Mouse (Mus musculus): Measurements from ENCODE around the gene Slc12a9.
A peak's percentile ranks its signal among the peaks of the same experiment; 100 is the strongest.

The Slc12a9 gene

DNA sequence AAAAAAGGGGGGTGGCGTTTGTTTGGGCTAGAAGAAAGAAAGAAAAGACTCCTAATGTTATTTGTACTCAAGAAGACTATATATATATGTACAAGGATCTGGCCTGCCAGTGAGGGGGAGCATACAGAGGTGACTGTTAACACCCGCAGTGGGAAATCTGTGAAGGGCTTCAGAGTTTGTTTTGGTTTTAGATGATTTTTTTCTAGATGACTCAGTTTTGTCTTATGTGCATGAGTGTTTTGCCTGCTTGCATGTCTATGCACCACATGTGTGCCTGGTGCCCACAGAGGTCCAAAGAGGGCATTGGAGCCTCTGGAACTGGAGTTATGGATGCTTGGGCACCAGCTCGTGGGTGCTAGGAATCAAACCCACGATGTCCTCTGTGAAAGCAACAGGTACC lies 13.6 kb upstream of the Slc12a9 start:
- no peak for DNase-seq (ENCODE audit: inconsistent ontology term)

DNA sequence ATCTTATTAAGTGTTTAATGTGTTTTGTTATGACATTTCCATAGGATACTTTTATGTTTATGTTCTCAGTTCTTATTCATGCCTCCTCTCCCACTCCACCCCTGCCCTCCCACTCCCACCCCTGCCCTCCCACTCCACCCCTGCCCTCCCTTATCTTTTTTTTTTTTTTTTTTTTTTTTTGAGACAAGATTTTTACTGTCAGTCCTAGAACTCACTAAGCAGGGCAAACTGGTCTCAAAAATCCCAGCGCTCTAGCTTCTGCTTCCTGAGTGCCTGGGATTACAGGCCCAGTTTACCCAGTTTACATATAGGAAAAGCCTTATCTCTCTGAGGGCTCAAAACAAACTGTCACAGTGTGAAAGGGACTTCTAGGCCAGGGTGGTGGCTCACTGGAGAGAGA lies 13.0 kb upstream of the Slc12a9 start:
- no peak for DNase-seq (ENCODE audit: inconsistent ontology term)

DNA sequence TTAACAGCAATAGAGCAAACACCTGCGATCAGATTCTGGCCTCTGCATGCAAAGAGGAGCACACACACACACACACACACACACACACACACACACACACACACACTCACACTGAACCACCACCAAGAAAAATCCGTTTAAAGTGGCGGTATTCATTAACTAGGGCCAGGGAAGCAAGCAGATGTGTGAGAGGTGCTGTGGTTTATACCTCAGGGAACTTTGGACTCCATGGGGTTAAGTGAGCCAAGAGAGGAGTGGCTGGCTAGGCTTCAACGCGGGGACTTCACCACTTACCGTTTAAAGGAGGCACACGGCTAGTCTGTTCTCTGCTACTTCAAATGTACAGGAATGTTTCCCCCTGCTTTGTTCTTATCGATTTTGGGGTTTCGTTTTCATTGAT lies 12.4 kb upstream of the Slc12a9 start:
- no peak for DNase-seq (ENCODE audit: inconsistent ontology term)

DNA sequence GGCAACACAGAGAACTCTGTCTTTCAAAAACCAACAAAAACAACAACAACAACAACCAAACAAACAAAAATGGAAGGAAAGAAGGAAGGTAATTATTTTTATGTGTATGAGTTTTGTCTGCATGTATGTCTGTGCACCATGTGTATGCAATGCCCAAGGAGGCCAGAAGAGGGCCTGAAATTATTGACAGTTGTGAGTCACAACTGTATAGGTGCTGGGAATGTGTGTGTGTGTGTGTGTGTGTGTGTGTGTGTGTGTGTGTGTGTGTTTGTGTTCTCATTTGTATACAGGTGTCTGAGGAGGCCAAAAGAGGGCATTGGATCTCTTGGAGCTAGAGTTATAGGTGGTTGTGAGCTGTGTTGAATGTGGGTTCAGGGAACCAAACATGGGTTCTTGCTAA lies 10.5 kb upstream of the Slc12a9 start:
- DNase-seq (ENCODE audit: inconsistent ontology term), result no peak

DNA sequence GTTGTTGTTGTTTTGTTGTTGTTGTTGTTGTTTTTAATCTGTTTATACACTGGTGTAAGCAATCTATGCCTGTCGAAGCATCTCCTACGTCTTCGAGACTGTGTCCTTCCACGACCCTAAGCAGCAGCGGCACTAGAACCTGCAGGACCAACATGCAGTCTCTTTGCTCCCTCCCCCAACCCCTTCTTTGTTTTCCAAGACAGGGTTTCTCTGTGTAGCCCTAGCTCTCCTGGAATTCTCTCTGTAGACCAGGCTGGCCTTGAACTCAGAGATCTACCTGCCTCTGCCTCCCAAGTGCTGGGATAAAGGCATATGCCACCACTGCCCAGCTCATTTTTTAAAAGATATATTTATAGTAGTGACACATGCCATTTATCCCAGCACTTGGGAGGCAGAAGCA lies 10.0 kb upstream of the Slc12a9 start:
- DNase-seq (ENCODE audit: inconsistent ontology term), result no peak

DNA sequence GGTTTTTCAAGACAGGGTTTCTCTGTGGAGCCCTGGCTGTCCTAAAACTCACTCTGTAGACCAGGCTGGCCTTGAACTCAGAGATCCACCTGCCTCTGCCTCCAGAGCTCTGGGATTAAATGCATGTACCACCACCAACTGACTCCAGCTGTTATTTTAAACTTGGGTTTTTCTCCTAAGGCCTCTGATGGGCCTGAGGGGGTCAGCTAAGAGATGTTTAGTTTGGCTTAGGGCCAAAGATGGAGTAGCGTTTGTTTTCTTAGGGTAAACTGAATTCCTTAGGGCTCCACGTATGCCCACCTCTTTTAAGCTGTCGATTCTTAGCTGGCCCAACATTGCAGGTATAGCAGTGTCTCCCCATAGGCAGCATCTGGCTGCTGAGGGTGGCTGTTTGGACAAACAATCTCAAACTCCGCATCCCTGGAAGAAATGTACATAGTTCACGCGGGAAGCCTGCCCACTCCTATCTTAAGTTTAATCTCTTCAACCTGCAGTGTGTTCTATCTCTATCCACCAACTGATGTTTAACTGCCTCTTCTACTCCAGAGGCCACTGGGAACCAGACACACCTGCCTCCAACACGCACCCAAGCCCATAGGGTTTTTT lies 9.1 kb upstream of the Slc12a9 start:
- no peak for DNase-seq (ENCODE audit: inconsistent ontology term)

DNA sequence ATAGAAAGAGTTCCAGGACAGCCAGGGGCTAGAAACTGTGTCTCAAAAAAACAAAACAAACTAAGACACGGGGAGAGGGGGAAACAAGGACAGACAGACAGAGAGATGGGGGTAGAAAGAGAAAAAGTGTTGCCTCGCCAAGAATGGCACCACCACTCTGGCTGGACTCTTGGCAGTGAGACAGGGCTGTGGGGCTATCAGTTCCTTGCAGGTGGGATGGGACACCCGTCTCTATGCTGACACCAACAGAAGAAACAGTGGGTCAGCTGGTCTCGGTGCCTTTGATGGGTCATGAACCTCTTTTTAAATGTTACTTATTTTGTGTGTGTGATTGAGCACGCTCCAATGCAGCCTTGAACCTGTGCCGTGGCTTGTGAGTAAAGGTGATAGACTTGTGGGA lies 6.8 kb upstream of the Slc12a9 start:
- DNase-seq (ENCODE audit: inconsistent ontology term), result no peak

DNA sequence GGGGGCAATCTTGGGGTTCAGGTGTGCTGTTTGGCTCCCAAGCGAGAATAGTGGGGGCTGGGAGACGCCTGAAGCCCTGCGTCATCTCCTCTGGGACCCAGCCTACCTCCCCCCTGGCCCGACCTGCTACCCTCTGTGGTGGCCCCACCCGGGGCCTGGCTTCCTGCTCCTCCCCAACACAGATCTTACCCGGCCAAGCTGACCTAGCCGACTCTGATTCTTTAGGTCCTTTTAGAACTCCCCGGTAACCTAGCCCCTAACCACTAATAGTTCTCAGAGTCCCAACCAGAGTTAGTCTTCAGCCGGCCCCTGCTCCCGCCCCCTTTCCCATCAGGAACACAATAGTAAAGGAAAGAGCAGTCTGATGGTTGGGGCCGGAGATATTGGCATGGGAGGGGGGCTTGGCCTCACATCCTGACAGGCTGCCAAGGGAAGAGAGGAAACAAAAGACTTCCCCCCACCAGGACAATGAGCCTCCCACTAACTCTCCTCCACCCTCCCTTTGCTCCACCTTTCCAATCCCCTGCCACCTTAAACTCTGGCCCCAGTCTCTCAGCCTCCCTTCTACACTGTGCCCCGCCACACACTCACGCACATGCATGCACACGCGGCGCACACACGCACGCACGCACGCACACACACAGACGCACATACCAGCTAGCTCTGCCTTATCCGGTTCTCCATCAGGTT lies 6.0 kb upstream of the Slc12a9 start:
- DNase-seq (ENCODE audit: inconsistent ontology term), result peak; percentile 4

DNA sequence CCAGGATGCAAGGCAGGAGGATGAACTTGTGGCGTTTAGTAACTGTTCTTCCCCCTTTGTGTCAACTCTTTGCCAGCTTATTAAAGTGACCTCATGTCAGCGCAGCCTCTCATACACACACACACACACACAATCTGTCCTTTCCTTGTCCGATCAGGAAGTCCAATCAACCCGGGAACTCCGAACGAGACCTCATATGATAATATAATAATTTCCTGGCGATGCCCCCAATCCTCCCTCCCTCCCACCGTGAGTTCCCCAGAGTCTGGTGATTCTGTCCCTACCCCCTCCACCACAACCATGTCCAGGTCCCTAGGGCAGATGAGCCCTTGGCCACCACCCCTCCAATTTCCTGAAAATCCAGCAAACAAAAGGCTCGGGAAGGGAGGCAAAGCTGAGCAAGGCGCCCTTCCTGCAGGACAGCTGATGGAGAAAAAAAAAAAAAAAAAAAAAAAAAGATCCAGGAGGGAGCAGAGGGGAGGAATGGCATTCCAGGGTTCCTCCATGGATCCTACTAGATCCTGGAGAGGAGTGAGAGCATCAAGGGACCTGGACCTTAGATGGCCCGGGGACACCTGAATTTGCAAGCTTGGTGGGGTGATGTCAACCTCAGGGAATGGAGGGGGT lies 5.4 kb upstream of the Slc12a9 start:
- no peak for DNase-seq (ENCODE audit: inconsistent ontology term)

DNA sequence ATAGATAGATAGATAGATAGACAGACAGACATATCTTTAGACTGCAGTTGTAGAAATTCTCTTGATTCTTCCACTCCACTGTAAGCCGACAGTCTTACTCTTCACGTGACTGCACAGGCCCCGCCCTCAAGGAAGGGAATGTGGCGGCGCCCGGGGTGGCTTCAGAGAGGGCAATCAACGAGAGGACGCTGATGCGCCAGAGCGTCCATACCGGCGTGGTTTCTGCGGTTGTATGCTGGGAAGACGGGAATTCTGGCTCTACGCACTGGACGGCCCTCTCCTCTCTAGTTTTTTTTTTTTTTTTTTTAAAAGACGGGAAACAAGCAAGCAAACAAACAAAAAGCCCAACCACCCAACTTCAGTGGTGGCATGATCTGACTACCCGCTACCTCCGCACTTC lies 4.9 kb upstream of the Slc12a9 start:
- peak; percentile 93 for DNase-seq (ENCODE audit: inconsistent ontology term)

DNA sequence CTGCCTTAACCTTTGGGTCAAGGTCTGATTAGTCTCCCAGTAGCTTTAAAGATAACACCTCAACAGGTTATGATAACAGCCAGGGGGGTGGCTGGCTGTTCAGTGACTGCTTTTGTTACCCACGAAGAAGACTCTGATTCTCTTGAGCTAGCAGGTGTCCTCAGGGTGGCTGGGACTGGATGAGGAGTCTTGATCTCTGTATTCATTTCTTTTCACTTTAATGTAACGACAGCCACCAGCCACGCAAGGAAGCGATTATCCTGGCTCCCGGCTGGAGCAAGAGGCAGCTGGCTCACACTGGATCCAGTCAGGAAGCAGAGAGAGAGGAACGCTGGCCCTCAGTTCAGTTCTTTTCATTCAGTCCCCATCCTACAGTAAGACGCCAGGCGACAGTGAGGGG lies 3.8 kb upstream of the Slc12a9 start:
- no peak for DNase-seq (ENCODE audit: inconsistent ontology term)

DNA sequence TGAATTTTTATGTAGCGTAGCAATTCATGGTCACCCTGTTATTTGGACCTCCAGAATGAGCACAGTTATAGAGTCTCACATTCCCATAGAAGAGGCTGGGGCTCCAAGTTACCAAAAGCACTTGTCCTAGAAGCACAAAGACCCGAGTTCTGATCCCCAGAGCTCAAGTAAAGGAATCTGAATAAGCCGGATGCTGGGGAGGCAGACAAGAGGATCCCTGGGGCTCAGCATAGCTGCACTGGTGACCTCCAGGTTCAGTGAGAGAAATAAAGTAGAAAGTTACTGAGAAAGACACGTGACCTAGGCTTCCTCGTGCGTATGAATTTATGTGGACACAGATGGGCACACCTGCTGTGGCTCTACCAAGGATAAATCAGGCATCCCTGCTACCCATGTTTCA lies 1.7 kb upstream of the Slc12a9 start:
- DNase-seq (ENCODE audit: inconsistent ontology term), result no peak

DNA sequence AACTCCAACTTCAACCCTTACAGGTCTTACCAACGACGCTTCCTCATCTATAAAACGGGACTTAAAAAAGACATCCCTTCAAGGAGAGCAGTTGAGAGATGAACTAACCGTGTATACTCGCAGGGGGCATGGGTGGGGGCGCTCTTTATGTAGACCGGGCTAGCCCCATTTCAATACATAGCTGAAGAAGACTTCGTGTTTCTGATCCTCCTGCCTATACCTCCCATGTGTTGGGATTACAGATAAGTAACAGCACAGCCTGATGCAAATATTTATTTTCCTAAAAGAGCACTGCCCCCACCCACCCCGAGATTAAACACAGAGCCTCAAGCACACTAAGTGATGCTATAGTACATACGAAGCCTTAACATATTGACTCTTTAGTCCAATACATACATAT lies 920 bp upstream of the Slc12a9 start:
- no peak for DNase-seq (ENCODE audit: inconsistent ontology term)

DNA sequence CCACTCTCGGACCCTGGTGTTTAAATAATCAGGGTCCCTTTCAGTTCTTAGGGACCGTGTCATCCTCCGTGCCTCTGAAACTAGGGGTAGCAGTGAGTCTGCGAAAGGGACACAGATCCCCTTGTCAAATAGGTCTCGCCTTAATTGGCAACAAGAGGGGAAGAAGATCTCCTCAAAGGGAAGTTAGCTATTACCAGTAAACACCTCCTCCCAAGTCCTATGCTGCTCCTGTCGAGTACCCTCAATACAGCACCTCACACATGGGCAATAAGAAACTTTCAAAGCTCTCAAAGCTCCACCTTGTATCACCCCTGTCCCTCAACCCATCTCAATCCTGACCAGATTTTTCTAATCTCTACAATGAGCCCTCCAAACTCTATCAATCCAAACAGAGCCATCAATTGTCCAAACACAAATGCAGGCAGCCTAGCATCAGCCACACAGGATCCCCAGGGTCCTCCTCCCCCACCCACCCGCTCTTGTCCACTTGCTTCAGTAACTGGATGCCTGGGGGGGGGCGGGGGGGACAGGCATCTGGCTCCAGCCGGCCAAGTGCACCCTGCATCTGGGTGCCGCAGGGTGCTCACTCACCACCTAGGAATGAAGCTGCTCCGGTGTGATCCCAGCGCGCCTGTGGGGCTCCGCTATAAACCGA lies 413 bp downstream of the Slc12a9 start:
- no peak for DNase-seq (ENCODE audit: inconsistent ontology term)

DNA sequence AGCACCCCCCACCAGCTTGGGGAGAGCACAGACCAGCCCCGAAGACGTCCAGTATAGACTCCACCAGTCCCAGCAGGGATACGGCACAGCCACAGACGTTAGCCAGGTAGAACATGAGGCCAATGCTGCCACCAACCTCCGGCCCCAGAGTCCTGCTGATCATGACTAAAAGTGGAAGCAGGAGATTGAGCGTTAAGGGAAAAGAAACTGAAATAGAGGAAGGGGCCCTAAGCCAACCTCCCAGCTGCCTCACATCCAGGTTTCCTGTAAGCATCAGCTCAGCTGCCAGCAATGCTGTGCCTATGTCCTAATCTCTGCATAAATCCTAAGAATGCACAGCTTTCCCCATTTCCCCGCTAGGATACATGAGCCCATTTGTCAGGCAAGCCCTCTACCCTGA lies 2.5 kb downstream of the Slc12a9 start:
- DNase-seq (ENCODE audit: inconsistent ontology term), result no peak

DNA sequence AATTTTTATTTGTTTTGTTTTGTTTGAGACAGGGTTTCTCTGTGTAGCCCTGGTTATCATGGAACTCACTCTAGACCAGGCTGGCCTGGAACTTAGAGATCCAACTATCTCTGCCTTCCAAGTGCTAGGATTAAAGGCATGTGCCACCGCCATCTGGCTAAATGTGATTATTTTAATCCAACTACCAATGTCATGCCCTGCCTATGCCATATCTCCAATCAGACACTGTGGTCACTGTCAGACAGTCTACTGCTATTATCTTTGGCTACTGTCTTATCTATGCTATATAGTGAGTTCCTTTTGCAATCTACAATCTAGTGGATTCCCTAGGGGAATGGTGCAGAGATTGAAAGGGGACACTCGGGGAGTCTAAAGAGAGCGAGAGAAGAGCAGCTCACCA lies 12.4 kb downstream of the Slc12a9 start:
- no peak for DNase-seq (ENCODE audit: inconsistent ontology term)

DNA sequence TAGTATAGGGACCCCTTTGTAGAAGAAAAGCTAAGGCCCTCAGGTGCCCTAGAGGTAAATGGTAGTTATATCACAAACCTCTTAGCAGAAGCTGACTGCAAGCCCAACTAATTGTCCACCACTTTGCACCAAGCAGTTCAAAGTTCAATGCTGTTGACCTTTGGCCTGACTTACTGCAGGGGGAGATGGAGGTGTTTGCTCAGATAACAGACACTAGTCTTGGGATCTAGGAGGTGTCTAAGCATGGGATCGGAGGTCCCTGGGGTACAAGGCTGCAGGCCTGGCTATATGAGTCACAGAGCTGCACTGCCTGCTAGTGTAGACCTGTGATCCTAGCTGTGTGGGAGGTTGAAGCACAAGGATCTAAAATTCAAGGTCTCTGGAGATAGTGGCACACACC lies 14.8 kb downstream of the Slc12a9 start:
- DNase-seq (ENCODE audit: inconsistent ontology term), result no peak

DNA sequence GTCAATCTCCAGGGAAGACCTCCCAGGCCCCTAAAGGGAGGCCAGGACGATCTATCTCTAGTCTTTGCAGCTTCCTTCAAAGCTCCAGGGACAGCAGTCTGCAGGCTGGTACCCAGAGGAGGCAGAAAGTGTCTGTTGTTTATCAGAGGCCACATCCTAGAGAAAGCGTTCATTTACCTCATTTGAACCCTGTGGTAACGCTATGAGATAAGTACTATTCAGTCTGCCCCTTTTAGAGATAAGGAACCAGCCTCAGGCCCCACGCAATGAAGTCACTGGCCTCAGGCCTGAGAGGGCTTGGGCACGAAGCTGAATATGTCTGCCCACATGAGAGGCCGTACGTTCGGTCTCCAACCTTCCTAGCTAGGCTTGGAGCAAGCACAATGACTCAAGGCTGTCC lies 16.0 kb downstream of the Slc12a9 start:
- no peak for DNase-seq (ENCODE audit: inconsistent ontology term)

DNA sequence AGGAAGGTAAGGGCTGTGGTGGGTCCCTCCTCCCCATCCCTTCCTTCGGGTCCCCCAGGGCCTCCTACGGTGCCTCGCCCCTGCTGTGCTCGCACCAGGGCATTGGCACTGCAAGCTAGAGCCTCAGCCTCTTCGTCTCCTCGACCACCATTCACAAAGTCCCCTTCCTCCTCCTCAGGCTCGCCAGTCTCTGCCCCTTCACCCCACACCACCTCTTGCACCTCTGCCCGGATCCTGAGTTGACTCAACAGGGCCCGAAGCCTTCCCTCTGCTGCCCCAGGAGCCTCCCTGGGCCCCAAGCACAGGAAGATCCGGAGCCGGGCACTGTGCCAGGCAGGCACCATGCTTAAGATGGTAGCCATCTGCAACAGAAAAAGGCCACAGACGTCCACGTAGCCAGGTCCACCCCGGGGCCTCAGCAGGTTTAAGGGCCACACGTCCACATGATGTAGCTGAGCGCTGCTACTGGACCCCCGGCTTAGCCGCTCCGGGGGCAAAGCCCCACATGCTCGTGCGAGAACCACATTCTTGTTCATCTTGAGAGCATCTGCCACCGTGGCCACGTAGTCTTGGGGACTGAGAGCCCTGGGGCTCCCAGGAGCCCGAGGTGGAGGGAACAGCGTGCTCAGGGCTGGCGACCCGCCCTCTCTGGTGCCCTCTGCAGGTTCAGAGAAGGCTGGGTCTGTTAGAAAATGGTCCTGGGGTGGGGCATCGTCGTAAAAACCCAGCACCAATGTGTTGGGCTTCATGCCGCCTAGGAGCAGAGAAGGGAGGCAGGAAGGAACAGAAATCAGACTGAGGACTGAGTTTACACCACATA lies 18.1 kb downstream of the Slc12a9 start:
- no peak for DNase-seq (ENCODE audit: inconsistent ontology term)

DNA sequence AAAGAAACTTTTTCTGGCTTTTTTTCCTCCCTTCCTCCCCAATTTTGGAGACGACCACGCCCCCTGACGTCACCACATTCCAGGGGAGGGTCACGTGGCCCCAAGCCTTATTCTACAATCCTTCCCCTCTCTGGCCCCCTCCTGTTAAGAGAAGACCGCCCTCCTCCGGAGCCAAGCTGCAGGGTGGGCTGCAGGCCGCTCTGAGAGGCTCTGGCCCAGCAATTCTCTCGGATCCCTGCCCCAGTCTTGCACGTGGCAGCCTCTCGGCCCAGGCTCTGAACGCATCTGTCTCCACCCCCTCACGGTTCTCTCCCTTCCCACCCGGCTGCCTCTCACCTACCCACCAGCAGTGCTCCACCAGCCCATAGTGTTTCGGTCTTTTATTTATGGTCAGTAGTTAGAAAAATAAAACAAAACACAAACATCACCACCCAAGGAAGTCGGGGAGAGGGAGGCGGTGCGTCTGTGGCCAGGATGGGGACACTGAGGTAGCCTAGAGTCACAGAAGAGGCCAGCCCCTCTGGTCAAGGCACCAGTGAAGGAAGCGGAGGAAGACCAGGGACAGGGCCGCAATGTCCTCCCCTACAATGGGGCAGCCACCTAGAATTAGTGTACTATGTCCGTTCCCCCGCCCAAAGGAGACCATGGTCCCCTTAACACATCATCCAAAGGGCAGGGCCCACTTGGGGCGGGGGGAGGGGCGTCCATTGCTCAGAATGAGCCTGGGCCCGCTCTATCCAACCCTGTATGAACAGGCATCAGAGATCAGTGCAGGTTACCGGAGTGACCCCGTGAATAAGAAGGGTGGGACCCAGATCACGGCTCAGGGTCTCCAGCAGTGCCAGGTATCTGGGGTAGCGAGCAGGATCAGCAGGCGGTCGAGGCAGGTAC lies 19.0 kb downstream of the Slc12a9 start, which contains the start of gene Trip6:
Gene Trip6, minus strand, starts transcription at position 212 of the 891 bp plus-strand sequence.
- DNase-seq (ENCODE audit: inconsistent ontology term), result peak; percentile 97

Measured in Muller cell, postnatal 12 days (primary cell).